Mouse (Mus musculus): Measurements from ENCODE around the gene Chmp4b.

The Chmp4b gene

DNA sequence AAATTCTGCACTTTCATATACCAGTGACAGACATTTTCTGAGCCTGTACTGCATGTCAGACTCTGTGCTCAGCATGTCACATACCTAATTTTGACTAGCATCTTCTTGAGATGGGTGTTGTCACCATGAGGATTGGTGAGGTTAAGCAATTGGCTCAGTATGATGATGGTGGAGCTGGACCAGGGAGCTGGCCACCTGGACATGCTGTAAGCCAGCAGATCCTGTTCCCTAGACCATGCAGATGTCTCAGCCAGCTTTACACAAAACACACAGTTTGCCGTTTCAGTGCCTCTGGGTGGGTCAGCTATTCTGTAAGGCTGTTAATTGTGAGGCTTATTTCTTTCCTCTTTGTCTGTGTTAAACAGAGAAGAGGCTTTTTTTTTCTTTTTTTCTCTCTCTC, 31.2 kb downstream of the Chmp4b start:
- DNase-seq (ENCODE audit: low spot score in 2 of 2): no peak

DNA sequence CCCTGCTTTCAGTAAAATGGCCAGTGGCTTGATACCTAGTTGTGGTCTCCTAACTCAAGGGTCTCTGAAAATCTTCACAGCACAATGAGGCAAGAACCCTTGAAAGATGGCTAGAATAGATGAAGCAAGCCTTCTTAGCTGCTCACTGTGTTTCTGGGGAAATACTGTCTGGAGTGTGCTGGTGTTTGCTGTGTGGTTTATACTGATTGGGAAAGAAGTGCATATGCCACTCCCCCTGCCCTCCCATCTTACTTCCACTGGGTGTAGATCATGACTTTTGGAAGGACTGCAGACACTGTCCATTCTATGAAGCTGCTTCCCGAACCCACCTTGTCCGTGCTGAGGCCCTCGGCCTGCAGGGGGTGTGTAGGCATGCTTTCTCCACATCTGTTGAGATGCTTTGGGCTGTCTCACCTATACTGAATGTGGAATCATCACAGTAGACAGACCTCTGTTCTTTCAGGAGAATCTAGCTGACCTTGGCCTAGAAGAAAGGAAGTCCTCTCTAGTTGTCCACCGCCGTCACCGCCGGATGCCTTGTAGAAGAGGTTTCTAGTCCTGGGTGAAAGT, 33.5 kb downstream of the Chmp4b start:
- DNase-seq (ENCODE audit: low spot score in 2 of 2): no peak

DNA sequence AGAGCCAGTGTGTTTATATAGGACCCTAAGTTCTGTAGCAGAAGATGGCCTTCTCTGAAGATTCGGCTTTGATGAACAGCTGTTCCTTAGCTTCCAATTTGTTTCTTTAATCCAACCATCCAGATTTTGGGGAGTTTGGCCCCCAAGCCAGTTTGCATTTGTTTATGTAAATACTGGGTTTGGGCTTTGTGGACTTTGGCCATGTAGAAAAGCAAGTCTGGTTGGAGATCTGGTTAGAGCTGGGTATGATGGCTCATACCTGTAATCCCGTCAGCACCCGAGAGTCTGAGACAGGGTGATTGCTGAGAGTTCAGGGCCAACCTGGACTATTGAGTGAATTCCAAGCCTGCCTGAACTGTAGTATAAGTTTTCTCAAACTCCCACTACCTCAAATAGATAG, 34.3 kb downstream of the Chmp4b start:
- DNase-seq (ENCODE audit: low spot score in 2 of 2): no peak

DNA sequence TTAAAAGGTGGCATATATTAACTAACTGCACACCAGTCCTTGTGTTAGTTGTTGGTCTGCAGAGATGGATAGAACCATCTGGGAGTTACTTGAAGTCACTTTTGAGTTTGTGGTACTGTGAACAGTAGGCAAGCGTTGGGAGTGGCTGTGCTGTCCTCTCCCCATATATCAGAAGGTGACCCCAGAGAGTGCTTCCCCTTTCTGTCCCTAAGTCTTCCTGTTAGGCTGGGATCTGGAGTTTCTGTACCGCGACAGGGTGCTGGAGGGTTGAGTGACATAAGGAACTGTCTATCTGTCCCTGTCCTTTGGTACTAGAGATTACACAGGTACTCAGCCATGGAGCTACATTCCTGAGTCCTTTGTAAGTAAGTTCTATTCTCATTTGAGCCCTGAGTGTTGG, 35.3 kb downstream of the Chmp4b start:
- no peak for DNase-seq (ENCODE audit: low spot score in 2 of 2)

DNA sequence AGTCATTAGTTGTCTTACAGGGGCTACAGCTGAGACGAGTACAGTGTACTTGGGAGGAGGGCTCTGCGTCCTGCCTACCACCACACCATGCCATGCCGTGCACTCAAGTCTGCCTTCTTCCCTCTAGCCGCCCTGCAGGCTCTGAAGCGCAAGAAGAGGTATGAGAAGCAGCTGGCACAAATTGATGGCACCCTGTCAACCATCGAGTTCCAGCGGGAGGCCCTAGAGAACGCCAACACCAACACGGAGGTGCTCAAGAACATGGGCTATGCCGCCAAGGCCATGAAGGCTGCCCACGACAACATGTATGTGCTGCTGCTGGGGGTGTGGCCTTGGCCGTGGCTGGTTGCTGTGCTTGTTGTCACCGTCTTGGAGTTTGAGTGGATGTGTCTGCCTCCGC, 37.9 kb downstream of the Chmp4b start:
- DNase-seq (ENCODE audit: low spot score in 2 of 2): no peak

DNA sequence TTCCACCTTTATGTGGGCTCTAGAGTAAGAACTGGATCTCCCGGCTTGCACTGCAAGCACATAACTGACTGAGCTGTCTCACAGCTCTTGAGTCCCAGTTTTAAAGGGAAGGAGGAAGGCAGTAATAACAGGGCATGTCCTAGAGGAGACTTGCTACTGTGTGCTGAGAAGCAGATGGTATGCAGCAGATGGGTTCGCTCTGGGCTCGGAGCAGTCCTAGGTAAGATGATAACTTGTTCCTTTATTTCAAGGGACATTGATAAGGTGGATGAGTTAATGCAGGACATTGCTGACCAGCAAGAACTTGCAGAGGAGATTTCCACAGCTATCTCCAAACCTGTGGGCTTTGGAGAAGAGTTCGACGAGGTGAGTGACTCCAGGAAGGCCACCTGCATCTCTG, 39.5 kb downstream of the Chmp4b start:
- DNase-seq (ENCODE audit: low spot score in 2 of 2): no peak

DNA sequence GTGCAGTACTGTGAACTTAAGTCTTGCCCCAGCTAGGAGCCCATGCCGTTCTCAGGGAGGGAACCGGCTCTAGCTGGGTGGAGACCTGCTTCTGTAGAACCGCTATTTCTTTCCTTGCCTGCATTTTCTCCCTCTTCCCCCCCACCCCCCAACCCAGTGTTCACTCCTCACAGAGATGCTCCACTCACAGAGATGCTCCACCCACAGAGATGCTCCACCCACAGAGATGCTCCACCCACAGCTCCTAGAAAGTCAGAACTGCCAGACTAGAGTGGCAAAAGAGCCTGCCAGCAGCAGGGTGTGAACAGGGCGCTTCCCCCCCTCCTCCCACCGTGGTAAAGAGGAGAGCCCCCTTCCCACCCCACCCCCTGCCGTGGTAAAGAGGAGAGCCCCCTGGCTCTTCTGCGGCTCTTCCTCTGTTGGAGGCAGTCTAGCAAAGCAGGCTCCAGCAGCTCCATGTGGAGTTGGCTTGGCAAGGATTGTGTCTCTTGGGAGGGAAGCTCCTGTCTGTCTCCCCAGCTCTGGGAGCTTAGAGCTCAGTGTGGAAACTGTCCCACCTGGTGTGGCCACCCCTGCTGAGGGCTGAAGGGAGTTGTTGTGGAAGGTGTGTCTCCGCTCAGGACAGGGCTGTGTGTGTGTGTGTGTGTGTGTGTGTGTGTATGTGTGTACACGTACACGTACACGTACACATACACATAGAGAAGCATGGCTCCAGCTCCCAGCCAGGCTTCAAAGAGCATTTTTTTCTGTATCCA, 41.9 kb downstream of the Chmp4b start:
- DNase-seq (ENCODE audit: low spot score in 2 of 2): no peak

DNA sequence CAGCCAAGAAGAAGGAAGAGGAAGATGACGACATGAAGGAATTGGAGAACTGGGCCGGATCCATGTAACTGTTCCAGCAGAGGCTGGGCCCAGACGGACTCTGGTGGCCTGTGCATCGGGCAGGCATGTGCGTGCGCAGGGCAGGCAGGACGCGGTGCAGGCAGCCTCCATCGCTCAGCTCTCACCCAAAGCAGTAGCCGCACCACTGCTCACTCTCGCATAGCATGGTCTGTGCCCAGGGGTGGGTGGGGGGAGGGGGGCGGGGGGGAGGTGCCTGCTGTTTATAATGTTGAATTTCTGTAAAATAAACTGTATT, 42.4 kb downstream of the Chmp4b start:
- DNase-seq (ENCODE audit: low spot score in 2 of 2): no peak

DNA sequence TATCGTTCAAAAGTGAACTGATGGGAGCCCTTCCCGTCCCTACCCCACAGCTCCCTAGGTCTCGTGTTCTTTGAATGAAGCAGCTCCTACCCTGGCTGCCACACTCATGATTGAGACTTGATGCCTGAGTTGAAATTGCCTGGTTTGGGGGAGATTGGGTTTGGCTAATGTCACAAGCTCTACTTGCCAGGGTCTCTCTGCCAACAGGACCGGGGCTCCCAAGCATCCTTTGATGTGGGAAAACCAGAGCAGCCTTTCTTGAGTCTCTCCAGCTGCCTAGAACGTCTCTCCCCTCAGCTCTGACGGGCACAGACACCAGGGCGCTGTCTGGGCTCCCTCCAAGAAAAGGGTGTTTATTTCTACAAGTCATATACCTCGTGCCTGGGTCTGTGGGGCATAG, 44.2 kb downstream of the Chmp4b start:
- no peak for DNase-seq (ENCODE audit: low spot score in 2 of 2)

DNA sequence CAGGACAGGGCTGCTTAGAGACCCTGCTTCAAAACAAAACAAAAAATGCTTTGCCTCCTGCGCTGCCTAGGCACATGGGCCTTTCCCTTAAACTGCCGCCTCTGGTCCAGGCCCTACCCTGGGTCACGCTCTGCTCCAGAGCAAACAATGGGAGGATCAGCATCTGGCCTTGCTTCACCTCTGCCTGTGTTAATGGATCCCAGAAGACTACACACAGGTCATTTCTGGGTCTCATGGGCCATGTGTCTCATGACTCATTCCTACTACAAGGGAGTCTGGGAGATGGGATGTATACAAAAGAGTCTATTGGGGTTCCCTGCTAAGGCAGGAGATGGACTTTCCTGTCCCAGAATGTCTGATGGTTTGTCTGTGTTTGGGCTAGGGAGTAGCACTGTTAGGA, 45.2 kb downstream of the Chmp4b start:
- no peak for DNase-seq (ENCODE audit: low spot score in 2 of 2)

DNA sequence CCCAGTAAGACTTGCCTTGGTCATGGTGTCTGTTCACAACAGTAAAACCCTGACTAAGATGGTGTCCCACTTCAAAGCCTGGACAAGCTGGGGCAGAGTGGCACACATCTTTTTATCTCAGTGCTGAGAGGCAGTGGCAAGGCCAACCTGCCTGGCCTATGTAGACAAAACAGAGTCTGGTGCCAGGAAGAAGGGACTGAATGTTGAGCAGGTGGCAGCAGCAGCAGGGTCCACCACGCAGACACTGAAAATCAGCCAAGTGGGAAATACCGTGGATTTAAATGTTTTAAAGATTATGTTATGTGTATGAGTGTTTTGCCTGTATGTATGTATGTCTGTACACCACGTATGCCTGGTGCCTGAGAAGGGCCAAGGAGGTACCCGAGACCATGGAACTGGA, 47.9 kb downstream of the Chmp4b start:
- DNase-seq (ENCODE audit: low spot score in 2 of 2): no peak

DNA sequence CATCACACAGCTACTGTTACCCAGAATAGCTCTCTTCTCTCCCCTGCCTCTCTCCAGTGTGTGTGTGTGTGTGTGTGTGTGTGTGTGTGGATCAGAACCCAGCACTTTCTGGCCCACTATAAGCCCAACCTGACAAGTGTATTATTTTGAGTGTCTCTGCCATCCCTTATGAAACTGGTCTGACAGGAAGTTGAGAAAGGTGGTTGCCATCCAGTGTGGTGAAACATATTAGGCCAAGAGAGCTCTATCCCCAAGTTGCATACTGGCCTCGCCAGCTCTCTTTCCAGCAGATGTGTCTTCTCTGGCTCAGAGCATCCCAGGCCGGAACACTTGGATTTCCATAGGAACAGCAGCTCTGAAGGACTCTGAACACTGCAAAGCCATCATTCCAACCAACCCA, 48.7 kb downstream of the Chmp4b start:
- no peak for DNase-seq (ENCODE audit: low spot score in 2 of 2)

DNA sequence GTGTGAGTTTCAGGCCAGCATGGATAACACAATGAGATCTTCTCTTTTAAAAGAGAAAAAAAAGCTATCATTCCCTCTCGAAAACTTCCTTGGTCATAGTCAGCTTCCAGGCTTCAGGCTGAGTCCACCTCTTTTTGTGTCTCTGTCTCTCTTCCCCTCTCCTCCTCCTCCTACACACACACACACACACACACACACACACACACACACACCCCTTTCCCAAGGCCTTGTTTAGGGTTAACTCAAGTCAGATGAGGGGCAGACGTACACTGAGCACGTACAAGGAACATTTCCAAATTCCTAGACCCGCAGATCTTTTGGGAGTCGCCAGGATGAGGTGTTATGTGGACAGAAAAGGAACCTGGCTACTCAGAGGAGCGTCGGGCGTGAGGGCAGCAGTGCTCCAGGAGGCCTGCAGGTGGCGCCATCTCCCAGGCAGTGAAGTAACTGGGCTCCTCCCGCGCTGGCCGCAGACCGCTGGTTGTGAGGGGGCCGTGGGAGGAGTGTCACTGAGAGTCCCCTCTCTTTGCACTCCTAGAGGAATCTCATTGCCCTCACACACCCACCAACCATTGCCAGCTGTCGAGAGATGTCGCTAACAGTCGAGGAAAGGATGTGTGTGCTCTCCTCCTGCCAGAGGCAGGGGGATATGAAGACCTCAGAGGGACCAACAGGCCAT, 51.3 kb downstream of the Chmp4b start:
- DNase-seq (ENCODE audit: low spot score in 2 of 2): peak; percentile 29 to 49

DNA sequence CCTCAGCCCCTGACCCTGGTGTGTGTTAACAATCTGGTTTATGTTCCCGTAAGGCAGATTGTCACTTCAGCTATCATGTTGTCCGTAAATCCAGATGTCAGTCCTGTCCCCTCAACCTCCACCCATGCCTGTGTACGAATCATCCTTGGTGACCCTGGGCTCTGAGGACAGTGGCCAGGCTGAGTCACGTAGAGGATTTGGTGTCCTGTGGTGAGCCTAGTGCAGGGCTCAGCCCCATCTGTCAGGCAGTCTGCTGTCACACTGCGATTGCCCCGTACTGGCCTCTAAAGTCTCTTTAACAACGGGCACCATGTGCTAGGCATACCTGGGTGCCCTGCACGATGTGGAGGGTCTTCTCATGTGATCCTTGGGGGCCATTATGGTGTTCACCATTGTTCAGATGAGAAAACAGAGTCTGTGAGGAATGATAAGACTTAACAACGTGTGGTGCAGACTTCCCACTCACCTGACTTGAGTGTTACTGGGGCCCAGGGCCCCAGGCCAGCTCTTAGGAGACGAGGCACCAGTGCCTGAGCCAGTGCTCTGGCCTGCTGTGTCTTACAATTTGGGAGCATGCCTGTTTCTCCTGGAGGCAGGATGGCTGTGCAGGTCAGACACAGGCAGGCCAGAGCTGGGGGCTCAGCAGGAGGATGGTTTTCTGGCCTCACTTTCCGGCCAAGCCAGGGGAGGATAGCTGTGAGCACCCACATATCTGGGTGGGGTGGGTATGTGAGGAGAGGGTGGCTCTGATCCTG, 55.2 kb downstream of the Chmp4b start:
- DNase-seq (ENCODE audit: low spot score in 2 of 2): no peak

DNA sequence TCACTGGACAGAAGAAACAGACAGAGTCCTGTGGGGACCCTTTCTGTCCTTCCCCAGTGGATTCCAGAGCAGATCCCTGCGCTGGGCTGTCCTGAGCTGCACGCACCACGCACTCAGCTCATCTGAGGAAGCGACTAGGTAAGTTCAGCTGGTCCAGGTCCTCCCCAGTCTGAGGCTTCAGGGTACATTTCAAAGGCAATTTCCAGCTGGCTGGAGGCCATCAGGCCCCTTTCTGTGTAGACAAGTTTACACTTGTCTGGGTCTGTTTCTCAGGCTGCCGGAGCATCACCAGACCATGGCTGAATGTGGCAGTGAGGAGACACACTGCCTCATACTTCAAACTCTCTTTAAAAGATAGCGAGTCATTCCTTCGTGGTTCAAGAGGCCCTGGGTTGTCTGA, 55.8 kb downstream of the Chmp4b start:
- DNase-seq (ENCODE audit: low spot score in 2 of 2): no peak

DNA sequence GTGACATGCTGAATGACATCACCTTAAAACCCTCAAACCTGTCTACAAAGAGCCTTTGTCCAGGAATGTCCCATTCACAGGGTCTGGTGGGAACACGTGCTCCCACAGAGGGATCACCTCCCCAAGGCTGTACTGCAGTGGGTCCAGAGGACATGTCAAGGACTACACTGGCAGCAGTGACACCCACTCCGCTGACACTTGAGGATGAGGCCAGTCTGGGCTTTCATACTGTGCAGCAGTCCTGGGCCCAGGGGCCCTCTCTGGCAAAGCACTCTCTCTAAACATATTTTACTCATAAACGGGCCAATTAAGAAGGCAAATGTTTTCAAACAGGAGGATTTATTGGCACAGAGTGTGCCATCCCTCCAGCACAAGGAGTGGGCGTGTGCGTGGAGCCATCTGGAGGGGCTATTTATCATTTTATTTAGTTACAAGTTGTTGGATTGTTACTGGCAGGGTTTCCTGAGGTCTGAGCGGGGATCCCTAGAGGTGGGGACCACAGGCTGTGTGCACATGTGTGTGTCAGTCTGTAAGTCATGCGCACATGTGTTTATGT, 56.4 kb downstream of the Chmp4b start:
- DNase-seq (ENCODE audit: low spot score in 2 of 2): no peak

DNA sequence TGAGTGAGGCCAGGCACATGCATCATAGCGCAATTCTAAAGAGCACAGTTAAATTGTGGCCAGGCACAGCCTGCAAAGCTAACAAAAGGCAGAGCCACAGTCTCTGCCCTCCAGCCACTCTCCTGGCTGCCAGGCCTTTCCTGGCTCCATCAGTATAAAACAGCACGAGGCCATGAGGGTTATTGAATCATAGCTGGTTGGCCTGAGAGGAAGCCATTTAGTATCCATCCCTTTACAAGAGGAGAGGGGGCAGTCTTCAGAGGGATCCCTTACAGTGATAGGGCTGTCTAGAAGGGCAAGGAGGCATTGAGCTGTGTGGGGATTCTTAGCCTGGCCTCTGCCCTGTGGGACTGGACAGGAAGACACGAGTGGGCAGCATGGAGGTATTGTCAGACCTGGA, 60.2 kb downstream of the Chmp4b start:
- DNase-seq (ENCODE audit: low spot score in 2 of 2): no peak

DNA sequence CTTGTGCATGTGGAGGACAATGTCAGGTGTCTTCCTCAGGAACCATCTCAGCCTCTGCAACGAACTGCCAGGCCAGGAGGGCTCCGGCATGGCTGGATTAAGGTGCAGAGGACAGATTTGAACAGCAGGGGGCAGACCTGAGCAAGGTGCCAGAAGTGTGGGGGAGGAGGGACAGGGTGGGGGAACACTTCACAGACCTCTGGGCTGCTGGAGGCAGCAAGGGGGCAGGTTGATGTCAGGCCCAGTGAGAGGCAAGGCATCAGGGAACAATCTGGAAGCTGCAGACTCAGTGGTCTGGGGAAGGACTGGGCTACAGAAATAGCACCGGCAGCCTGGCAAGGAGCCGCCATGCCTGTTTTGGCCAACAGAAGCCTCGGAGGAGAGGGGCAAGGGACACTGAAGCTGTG, 60.8 kb downstream of the Chmp4b start:
- DNase-seq (ENCODE audit: low spot score in 2 of 2): peak in 1 of 2 experiments; percentile 45

DNA sequence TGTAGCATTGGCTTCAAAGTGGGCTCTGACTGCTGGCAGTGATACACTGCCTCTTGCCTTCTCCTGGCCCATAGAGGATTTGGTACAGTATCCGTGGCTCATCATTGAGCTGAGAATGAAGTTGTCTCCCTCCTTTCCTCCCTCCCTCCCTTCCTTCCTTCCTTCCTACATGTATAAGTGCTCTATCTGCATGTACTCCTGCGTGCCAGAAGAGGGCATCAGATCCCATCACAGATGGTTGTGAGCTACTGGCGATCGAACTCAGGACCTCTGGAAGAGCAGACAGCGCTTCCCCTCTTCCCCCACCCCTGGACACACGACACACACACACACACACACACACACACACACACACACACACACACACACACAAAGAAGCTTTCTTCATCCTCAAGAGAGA, 61.6 kb downstream of the Chmp4b start:
- no peak for DNase-seq (ENCODE audit: low spot score in 2 of 2)

DNA sequence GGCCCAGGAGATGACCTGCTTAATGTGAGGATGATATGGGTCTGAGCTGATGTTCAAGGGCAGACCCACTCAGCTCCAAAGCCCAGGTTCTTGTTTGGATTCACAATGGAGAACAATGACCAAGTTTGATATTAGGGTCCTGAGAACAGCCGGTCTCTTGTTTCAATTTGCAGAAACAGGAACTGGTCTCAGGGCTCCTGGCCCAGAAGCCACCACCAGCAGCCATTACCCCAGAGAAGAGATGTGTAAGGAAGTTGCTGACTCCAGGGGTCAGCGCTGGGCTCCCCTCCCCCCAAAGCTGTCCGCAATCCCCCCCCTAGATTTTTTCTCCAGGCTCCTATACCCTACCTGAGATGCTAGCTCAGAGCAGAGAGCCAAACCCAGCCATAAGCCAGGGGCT, 62.5 kb downstream of the Chmp4b start:
- no peak for DNase-seq (ENCODE audit: low spot score in 2 of 2)

DNA sequence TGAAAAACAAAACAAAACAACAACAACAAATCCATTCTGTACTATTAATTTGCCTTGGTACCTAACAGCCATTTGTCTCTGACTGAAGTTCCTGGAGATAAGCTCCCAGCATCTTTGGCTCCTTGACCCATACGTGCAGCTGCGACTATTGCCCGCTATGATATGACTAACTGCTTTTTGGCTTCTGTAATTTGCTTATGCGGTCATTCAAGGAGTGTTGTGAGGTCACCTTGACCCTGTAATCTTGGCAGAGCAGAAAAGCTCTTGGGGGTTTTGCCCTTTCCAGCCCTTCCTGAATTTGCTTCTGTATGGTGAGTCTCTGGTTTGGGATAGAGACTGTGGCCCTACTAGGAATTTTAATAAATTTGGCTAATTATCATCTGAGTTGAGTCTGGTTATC, 65.1 kb downstream of the Chmp4b start:
- DNase-seq (ENCODE audit: low spot score in 2 of 2): no peak

DNA sequence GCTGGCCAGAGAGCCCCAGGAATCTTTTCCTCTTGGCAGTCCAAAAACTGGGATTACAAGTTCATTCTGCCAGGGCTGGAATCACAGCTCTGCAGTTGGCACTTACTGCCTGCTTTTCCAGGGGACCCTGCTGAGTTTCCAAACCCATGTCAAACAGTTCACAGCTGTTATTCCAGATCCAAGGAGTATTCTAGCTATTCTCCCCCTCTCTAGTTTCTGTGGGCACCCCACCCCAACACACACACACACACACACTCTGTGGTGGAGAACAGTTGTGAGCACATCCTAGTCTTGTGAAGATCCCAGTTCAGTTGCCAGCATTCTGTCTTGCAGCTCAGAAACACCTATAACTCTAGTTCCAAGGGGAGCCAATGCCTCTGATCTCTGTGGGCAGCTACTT, 65.6 kb downstream of the Chmp4b start:
- DNase-seq (ENCODE audit: low spot score in 2 of 2): no peak

Data from urinary bladder, adult 18-20 months (tissue).